Mouse (Mus musculus): ENCODE measurements around the gene Rapgef1. TPM values are rescaled to one million over a fixed set of nuclear protein-coding genes. Genes with fewer than 3 reads are reported as not detected.
A peak's percentile ranks its signal among the peaks of the same experiment; 100 is the strongest.

The Rapgef1 gene
- polyA plus RNA-seq, 1 experiment = 13.8 TPM

- H3K36me3 ChIP-seq (replicated peaks; ENCODE audit: low read length) = peaks cover 92% of the 10 kb centered on the region
These were observed 76.8 kb downstream of the Rapgef1 start for GRCm38 (mm10) chr2:29696207-29696800.

GRCm38 (mm10) chr2:29698421-29699290 is 79.1 kb downstream of the Rapgef1 start:
- H3K4me1 ChIP-seq = peaks cover 32% of the 10 kb centered on the region
- peaks cover 93% of the 10 kb centered on the region for H3K36me3 ChIP-seq (replicated peaks; ENCODE audit: low read length)
- TF ChIP-seq FLI1 (IDR thresholded peaks at IDR 0.05; ENCODE audit: low read length) = no peak
- TF ChIP-seq GATA1 (IDR thresholded peaks at IDR 0.05; ENCODE audit: borderline replicate concordance, low read length) = no peak
- no peaks in the 10 kb centered on the region for H3K9me3 ChIP-seq
- H3K27me3 ChIP-seq (replicated peaks) = no peaks in the 10 kb centered on the region
- peak overlapping the region; percentile 30 for H3K4me3 ChIP-seq (replicated peaks)

More at GRCm38 (mm10) chr2:29696207-29696800, 76.8 kb downstream of the Rapgef1 start:
- H3K27me3 ChIP-seq (replicated peaks) = no peaks in the 10 kb centered on the region
- peaks cover 38% of the 10 kb centered on the region for H3K4me1 ChIP-seq
- no peak overlapping the region for H3K4me3 ChIP-seq (replicated peaks)
- TF ChIP-seq GATA1 (IDR thresholded peaks at IDR 0.05; ENCODE audit: borderline replicate concordance, low read length) = no peak
- TF ChIP-seq FLI1 (IDR thresholded peaks at IDR 0.05; ENCODE audit: low read length) = no peak
- no peaks in the 10 kb centered on the region for H3K9me3 ChIP-seq

- TF ChIP-seq FLI1 (IDR thresholded peaks at IDR 0.05; ENCODE audit: low read length) (no peak), GATA1 (IDR thresholded peaks at IDR 0.05; ENCODE audit: borderline replicate concordance, low read length) (no peak)
- H3K9me3 ChIP-seq = no peaks in the 10 kb centered on the region
- H3K36me3 ChIP-seq (replicated peaks; ENCODE audit: low read length) = peaks cover 95% of the 10 kb centered on the region
- H3K27me3 ChIP-seq (replicated peaks) = no peaks in the 10 kb centered on the region
- H3K4me1 ChIP-seq = peaks cover 35% of the 10 kb centered on the region
- no peak overlapping the region for H3K4me3 ChIP-seq (replicated peaks)
These were observed 81.4 kb downstream of the Rapgef1 start for GRCm38 (mm10) chr2:29700898-29701297.

- no peak overlapping the region for H3K4me3 ChIP-seq (replicated peaks)
These were observed 81.9 kb downstream of the Rapgef1 start for GRCm38 (mm10) chr2:29701393-29701792.

GRCm38 (mm10) chr2:29702189-29702588 is 82.7 kb downstream of the Rapgef1 start:
- Histone ChIP-seq H3K9me3 (no peaks in the 10 kb centered on the region), H3K27me3 (replicated peaks) (no peaks in the 10 kb centered on the region), H3K4me1 (peaks cover 29% of the 10 kb centered on the region), H3K4me3 (replicated peaks) (no peak overlapping the region), H3K36me3 (replicated peaks; ENCODE audit: low read length) (peaks cover 95% of the 10 kb centered on the region)
- TF ChIP-seq GATA1 (IDR thresholded peaks at IDR 0.05; ENCODE audit: borderline replicate concordance, low read length) (no peak), FLI1 (IDR thresholded peaks at IDR 0.05; ENCODE audit: low read length) (no peak)

More at GRCm38 (mm10) chr2:29701393-29701792, 81.9 kb downstream of the Rapgef1 start:
- Histone ChIP-seq H3K27me3 (replicated peaks) (no peaks in the 10 kb centered on the region), H3K4me1 (peaks cover 31% of the 10 kb centered on the region), H3K36me3 (replicated peaks; ENCODE audit: low read length) (peaks cover 95% of the 10 kb centered on the region), H3K9me3 (no peaks in the 10 kb centered on the region)
- TF ChIP-seq GATA1 (IDR thresholded peaks at IDR 0.05; ENCODE audit: borderline replicate concordance, low read length) = no peak
- no peak for TF ChIP-seq FLI1 (IDR thresholded peaks at IDR 0.05; ENCODE audit: low read length)

GRCm38 (mm10) chr2:29703104-29704081 is 83.9 kb downstream of the Rapgef1 start:
- H3K27me3 ChIP-seq (replicated peaks) = no peaks in the 10 kb centered on the region
- peaks cover 97% of the 10 kb centered on the region for H3K36me3 ChIP-seq (replicated peaks; ENCODE audit: low read length)
- TF ChIP-seq GATA1 (IDR thresholded peaks at IDR 0.05; ENCODE audit: borderline replicate concordance, low read length) (no peak), FLI1 (IDR thresholded peaks at IDR 0.05; ENCODE audit: low read length) (no peak)
- no peak overlapping the region for H3K4me3 ChIP-seq (replicated peaks)
- no peaks in the 10 kb centered on the region for H3K9me3 ChIP-seq
- H3K4me1 ChIP-seq = peaks cover 18% of the 10 kb centered on the region

- Histone ChIP-seq H3K4me3 (replicated peaks) (peak overlapping the region; percentile 20), H3K36me3 (replicated peaks; ENCODE audit: low read length) (peaks cover 92% of the 10 kb centered on the region), H3K27me3 (replicated peaks) (no peaks in the 10 kb centered on the region), H3K9me3 (no peaks in the 10 kb centered on the region), H3K4me1 (peaks cover 8% of the 10 kb centered on the region; the same call in 1 of the 2 replicates)
- TF ChIP-seq GATA1 (IDR thresholded peaks at IDR 0.05; ENCODE audit: borderline replicate concordance, low read length) = no peak
- TF ChIP-seq FLI1 (IDR thresholded peaks at IDR 0.05; ENCODE audit: low read length) = no peak
These were observed 86.0 kb downstream of the Rapgef1 start for GRCm38 (mm10) chr2:29705493-29705892.

- no peak overlapping the region for H3K4me3 ChIP-seq (replicated peaks)
- H3K36me3 ChIP-seq (replicated peaks; ENCODE audit: low read length) = peaks cover 90% of the 10 kb centered on the region
- H3K9me3 ChIP-seq = no peaks in the 10 kb centered on the region
- TF ChIP-seq GATA1 (IDR thresholded peaks at IDR 0.05; ENCODE audit: borderline replicate concordance, low read length) (no peak), FLI1 (IDR thresholded peaks at IDR 0.05; ENCODE audit: low read length) (no peak)
- no peaks in the 10 kb centered on the region for H3K27me3 ChIP-seq (replicated peaks)
- peaks cover 3% of the 10 kb centered on the region; the same call in 1 of the 2 replicates for H3K4me1 ChIP-seq
These were observed 87.5 kb downstream of the Rapgef1 start for GRCm38 (mm10) chr2:29706726-29707620.
